Mouse (Mus musculus) neural tube, embryonic 11.5 days (tissue): Measurements from ENCODE around the gene Skint11. TPM values are rescaled to one million over a fixed set of nuclear protein-coding genes. Genes with fewer than 3 reads are reported as not detected.
"Not testable (repeated sequence)": the region's sequence is repeated elsewhere in the genome, so short reads cannot be mapped to it uniquely, and the experiment has no call there.

Experiments
- ATAC-seq: fragments of 200-750 bp; cut with Nextera tagmentation; 2 replicates; pipeline ENCODE4 v1.8.0; 2017; ENCODE audit warnings: moderate number of reproducible peaks, mild to moderate bottlenecking, moderate TSS enrichment, moderate library complexity; ENCODE audit not compliant: insufficient read depth, low FRiP score, low TSS enrichment
- DNase-seq: peaks from one replicate; pipeline ENCODE4 v3.0.0-alpha.2; 2015; ENCODE audit warnings: low spot score
- H3K27ac ChIP-seq: fragments of 300-500 bp; sonication (generic); 2 replicates; pipeline ENCODE4 v1.5.1; 2014; ENCODE audit warnings: low read depth, mild to moderate bottlenecking, low read length
- H3K27me3 ChIP-seq: fragments of 300-500 bp; sonication (generic); 2 replicates; pipeline ENCODE4 v1.6.1; 2014; ENCODE audit warnings: mild to moderate bottlenecking, low read length, mixed read lengths; ENCODE audit not compliant: control insufficient read depth, insufficient read depth
- H3K36me3 ChIP-seq: fragments of 300-500 bp; sonication (generic); 2 replicates; pipeline ENCODE4 v1.6.1; 2014; ENCODE audit warnings: mild to moderate bottlenecking, low read length, moderate library complexity, mixed read lengths; ENCODE audit not compliant: control insufficient read depth, insufficient read depth
- H3K4me1 ChIP-seq: fragments of 300-500 bp; sonication (generic); 2 replicates; pipeline ENCODE4 v1.6.1; 2014; ENCODE audit warnings: low read length, mixed read lengths; ENCODE audit not compliant: control insufficient read depth, insufficient read depth
- H3K4me2 ChIP-seq: fragments of 300-500 bp; sonication (generic); 2 replicates; pipeline ENCODE4 v1.6.1; 2014; ENCODE audit warnings: low read depth, mild to moderate bottlenecking, moderate library complexity
- H3K4me3 ChIP-seq: fragments of 300-500 bp; sonication (generic); 2 replicates; pipeline ENCODE4 v1.5.1; 2014; ENCODE audit warnings: low read depth, low read length
- H3K9ac ChIP-seq: fragments of 300-500 bp; sonication (generic); 2 replicates; pipeline ENCODE4 v1.6.1; 2014; ENCODE audit warnings: mild to moderate bottlenecking, low read length
- H3K9me3 ChIP-seq: fragments of 300-500 bp; sonication (generic); 2 replicates; pipeline ENCODE4 v1.6.1; 2016; ENCODE audit warnings: low read length; ENCODE audit not compliant: control insufficient read depth
- WGBS: fragments of 180-500 bp; shearing (Covaris S2); extraction: QIAGEN DNeasy Blood & Tissue Kit; methylation state at CpG from one replicate; pipeline ENCODE4 v1.1.7; 2014; 5-methylcytosine and 5-hydroxymethylcytosine counted together
- polyA plus RNA-seq: library from polyadenylated mRNA; unstranded; fragments of >200 nt; fragmentation: Nextera tagmentation; extraction: Ambion mirVana; gene quantifications from 2 replicates; pipeline ENCODE4 v1.2.1, GENCODE M21; 2014

The Skint11 gene
- polyA plus RNA-seq: not detected in 2 replicates

- Histone ChIP-seq H3K4me2 (no peak within 1 kb of the TSS), H3K9me3 (no peaks in the 10 kb centered on the region), H3K9ac (no peak within 1 kb of the TSS), H3K27ac (no peak within 1 kb of the TSS), H3K4me3 (no peak within 1 kb of the TSS), H3K36me3 (no peaks in the 10 kb centered on the region), H3K27me3 (no peaks in the 10 kb centered on the region), H3K4me1 (no peaks in the 10 kb centered on the region)
- ATAC-seq (no peak), DNase-seq (no peak)
- WGBS: 87% methylated on average over 1 of the region's 1 CpGs
These were observed at the start of gene Skint11 for GRCm38 (mm10) chr4:114163084-114163483. Skint11 (plus strand) TSS chr4:114163384.

- ATAC-seq: 0 out of 2 replicates have a peak, but pooled peaks have one; percentile 16
- no peaks in the 10 kb centered on the region for H3K36me3 ChIP-seq
- H3K27ac ChIP-seq: no peak overlapping the region
- no peaks in the 10 kb centered on the region for H3K9me3 ChIP-seq
- H3K4me1 ChIP-seq: no peaks in the 10 kb centered on the region
- DNase-seq: no peak
- H3K4me3 ChIP-seq: no peak overlapping the region
- H3K9ac ChIP-seq: no peak overlapping the region
- no peaks in the 10 kb centered on the region for H3K27me3 ChIP-seq
- H3K4me2 ChIP-seq: no peak overlapping the region
These were observed 2.0 kb upstream of the Skint11 start for GRCm38 (mm10) chr4:114161149-114161548.

- H3K9ac ChIP-seq, H3K4me3 ChIP-seq, H3K4me1 ChIP-seq, ATAC-seq, H3K4me2 ChIP-seq, H3K36me3 ChIP-seq, DNase-seq, H3K9me3 ChIP-seq, H3K27me3 ChIP-seq, H3K27ac ChIP-seq: not testable (repeated sequence)
- 24% methylated on average over 5 of the region's 6 CpGs for WGBS
These were observed 9.7 kb downstream of the Skint11 start for GRCm38 (mm10) chr4:114172898-114173297.

- not testable (repeated sequence) for H3K36me3 ChIP-seq, DNase-seq, H3K27me3 ChIP-seq, H3K4me1 ChIP-seq, H3K9me3 ChIP-seq, H3K9ac ChIP-seq, ATAC-seq, H3K27ac ChIP-seq, H3K4me2 ChIP-seq, H3K4me3 ChIP-seq
- WGBS: 63% methylated on average over 1 of the region's 1 CpGs
These were observed 93.7 kb downstream of the Skint11 start for GRCm38 (mm10) chr4:114256906-114257305.

Other genes starting within 250 kb of the Skint11 start
- gene Skint5, start 163.9 kb upstream of the Skint11 start, polyA plus RNA-seq: not detected in 2 replicates
- gene Trabd2b, start 243.3 kb downstream of the Skint11 start, polyA plus RNA-seq: 2.0 and 2.2 TPM in 2 replicates